Mouse (Mus musculus): ENCODE data around the gene Thbs1. TPM values are rescaled to one million over a fixed set of nuclear protein-coding genes. Genes with fewer than 3 reads are reported as not detected.

Thbs1 gene
- polyA plus RNA-seq (2015; fragmentation: Illumina TruSeq; extraction: RNeasy Lipid Tissue Mini Kit (QIAGEN cat#74804); ENCODE audit: low read depth, low replicate concordance): 0.92 TPM

DNA sequence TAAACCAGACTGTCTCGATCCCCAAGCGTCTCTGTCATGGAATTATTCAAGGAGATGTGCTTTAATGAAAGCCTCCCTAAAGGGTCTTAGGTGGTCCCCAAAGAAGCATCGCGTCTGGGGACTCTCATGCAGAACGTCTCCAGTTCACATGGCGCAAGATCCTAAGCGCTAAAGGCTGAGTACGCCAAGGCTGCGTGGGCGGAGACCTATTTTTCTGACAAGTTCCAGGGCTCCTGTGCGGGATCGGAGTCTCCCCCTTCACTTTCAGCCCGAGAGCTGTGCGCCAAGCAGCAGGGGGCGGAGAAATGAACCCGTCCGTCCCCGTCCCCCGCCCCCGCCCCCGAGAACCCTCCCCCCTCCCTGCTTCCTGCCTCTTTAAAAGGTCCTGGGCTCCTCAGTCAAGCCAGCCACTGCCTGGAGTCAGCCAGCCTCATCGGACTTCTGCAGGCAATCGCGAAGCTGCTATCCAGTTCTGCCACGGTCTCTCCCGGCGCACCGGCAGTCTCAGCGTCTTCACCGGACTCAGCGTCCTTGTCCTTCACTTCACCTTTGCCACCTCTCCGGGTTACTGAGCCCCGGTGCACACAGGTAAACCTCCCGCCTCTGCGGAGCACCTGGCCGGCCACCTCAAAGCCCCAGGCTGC lies at the start of gene Thbs1:
Gene Thbs1 (plus strand): TSS at position 389 of the 644 bp plus-strand sequence.

Other genes starting within 250 kb of the Thbs1 start
- 0.80 TPM for gene Fsip1, start 145.1 kb downstream of the Thbs1 start, polyA plus RNA-seq (2015; fragmentation: Illumina TruSeq; extraction: RNeasy Lipid Tissue Mini Kit (QIAGEN cat#74804); ENCODE audit: low read depth, low replicate concordance)